Mouse (Mus musculus): ENCODE results near the gene Sfxn1. TPM values are rescaled to one million over a fixed set of nuclear protein-coding genes. Genes with fewer than 3 reads are reported as not detected.

The Sfxn1 gene
- polyA plus RNA-seq, 1 experiment from 2014 or later = 83.4 TPM

DNA sequence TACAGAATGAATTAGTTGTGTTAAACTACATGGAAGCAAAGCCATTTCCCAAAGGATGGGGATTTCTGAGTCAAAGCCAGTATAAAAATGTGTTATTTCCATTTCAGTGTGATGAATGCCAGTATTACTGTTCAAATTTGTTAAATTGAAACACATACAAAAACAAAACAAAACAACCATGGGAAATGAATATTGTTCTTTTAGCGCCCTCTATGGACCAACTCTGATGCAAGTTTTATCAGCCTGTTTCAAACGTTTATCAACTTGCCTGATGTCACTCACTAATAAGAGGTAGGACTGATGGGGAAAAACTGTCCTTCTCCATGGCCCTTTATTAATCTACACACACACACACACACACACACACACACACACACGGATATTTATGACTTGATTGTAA lies 8.4 kb upstream of the Sfxn1 start:
- 2% methylated on average over 3 of the region's 3 CpGs for WGBS
- Histone ChIP-seq H3K9ac (no peak overlapping the region), H3K4me3 (replicated peaks) (no peak overlapping the region), H3K9me3 (no peaks in the 10 kb centered on the region), H3K27me3 (peaks cover 38% of the 10 kb centered on the region), H3K4me1 (peaks cover 10% of the 10 kb centered on the region), H3K27ac (no peak overlapping the region), H3K4me2 (no peak overlapping the region), H3K36me3 (replicated peaks) (no peaks in the 10 kb centered on the region)
- ATAC-seq (ENCODE audit: low FRiP score) = no peak

DNA sequence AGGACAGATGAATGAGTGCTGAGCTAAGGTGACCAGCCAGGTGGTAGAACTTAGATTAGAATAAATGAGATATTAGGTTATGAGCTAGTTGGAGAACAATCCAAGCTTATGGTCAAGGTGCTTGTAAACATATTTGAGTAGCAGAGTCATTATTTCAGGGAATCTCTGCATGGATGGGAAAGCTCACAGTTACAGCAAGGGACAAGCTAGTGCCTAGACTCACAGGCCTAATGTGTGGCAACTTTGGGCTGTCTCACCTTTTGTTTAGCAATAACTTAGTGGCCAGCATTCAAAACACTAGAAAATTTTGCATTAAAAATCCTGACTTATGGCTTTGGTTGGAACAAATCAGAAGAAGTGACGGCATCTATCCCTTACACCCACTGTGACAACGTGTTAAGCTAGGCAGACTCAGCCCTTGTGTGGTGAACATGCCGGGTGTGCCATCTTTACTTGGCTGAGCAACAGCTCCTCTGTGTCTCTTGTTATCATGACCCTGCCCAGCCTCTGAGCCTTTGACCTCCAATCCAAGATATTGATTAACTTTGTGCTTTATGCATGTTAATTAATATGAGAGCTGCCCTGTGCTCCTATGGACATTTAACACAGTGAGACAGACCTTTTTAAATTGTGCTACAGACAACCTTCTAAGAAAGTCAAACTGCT lies 5.5 kb upstream of the Sfxn1 start:
- H3K4me1 ChIP-seq = peaks cover 13% of the 10 kb centered on the region

DNA sequence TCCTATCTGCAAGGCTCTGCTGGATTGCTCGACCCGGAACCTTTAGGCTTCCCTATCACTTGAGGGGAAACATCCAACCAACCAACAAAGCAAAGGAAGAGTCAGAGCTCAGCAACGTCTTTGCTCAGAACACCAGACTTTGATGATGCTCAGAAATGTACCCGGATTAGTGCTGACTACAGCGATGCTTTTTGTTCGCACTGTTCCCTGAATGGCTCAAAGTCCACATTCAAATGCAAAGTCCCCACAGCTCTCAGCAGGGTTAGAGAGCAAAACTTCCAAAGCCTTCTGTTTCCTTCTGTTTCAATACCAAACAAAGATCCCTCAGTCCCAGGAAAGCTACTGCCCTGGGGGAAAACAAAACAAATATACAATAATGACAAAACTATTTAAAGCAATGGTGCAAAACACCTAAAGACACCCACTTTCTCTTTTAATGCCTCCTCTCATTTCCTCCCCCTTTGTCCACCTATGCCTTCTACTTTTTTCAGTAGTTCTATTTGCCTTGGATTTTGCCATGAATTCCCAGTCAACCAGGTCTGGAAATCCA lies 4.0 kb upstream of the Sfxn1 start:
- ATAC-seq (ENCODE audit: low FRiP score) = no peak
- no peak overlapping the region for H3K9ac ChIP-seq
- H3K36me3 ChIP-seq (replicated peaks) = no peaks in the 10 kb centered on the region
- H3K4me3 ChIP-seq (replicated peaks) = no peak overlapping the region
- peaks cover 19% of the 10 kb centered on the region for H3K4me1 ChIP-seq
- H3K27me3 ChIP-seq = peaks cover 38% of the 10 kb centered on the region
- H3K4me2 ChIP-seq = no peak overlapping the region
- no peaks in the 10 kb centered on the region for H3K9me3 ChIP-seq
- 3% methylated on average over 6 of the region's 6 CpGs for WGBS
- H3K27ac ChIP-seq = peak overlapping the region; percentile 36; the same call in 1 of the 2 replicates

More for the DNA sequence above, 5.5 kb upstream of the Sfxn1 start:
- no peaks in the 10 kb centered on the region for H3K36me3 ChIP-seq (replicated peaks)
- no peak overlapping the region for H3K4me3 ChIP-seq (replicated peaks)
- H3K9me3 ChIP-seq = no peaks in the 10 kb centered on the region
- H3K9ac ChIP-seq = no peak overlapping the region
- ATAC-seq (ENCODE audit: low FRiP score) = no peak
- H3K27ac ChIP-seq = no peak overlapping the region
- peaks cover 38% of the 10 kb centered on the region for H3K27me3 ChIP-seq
- 83% methylated on average over 3 of the region's 3 CpGs for WGBS
- no peak overlapping the region for H3K4me2 ChIP-seq

DNA sequence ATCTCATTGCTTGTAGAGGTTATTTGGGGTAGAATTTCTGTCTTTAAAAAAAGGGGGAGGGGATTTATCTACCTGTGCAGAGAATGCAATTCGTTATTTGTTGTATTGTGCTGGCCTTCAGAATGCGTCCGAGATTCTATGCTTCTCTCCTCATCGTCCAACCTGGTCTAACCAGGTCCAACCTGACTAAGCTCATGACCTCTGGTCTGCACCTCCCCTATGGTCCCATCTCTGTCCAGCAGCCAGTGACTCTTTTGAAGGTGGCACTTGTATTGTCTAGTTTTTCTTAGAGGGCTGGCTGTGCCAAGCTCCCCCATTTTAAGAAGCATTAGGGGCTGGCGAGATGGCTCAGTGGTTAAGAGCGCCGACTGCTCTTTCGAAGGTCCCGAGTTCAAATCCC lies 658 bp upstream of the Sfxn1 start:
- no peak overlapping the region for H3K27ac ChIP-seq
- H3K4me3 ChIP-seq (replicated peaks) = no peak overlapping the region
- no peak overlapping the region for H3K4me2 ChIP-seq
- no peaks in the 10 kb centered on the region for H3K36me3 ChIP-seq (replicated peaks)
- WGBS = 95% methylated on average over 9 of the region's 9 CpGs
- peaks cover 17% of the 10 kb centered on the region for H3K27me3 ChIP-seq
- peaks cover 29% of the 10 kb centered on the region for H3K4me1 ChIP-seq
- H3K9ac ChIP-seq = no peak overlapping the region
- H3K9me3 ChIP-seq = no peaks in the 10 kb centered on the region
- ATAC-seq (ENCODE audit: low FRiP score) = no peak

DNA sequence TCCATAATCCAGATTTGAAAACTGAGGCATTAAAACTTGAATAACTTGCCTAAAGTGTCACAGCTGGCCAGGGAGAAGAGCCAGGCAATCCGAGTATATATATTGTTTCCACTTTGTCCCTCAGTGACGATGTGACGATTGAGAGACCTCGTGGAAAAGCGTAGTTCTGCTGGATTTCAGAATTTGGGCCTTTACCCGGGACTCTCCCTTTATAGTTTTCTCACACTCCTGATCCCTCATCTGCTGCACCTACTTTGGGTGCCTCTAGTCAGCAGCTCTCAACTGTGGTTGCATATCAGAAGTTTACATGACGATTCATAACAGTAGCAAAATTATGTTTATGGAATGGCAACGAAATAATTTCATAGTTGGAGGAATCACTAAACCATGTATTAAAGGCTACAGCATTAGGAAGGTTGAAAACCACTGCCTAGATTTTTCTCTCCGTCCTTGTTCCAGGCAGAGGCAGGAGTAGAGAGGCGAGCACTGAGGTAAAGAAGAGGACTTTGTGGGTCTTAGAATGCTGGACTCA lies 923 bp downstream of the Sfxn1 start:
- Histone ChIP-seq H3K36me3 (replicated peaks) (no peaks in the 10 kb centered on the region), H3K9ac (peak overlapping the region; percentile 78), H3K9me3 (no peaks in the 10 kb centered on the region), H3K27me3 (peaks cover 13% of the 10 kb centered on the region), H3K4me3 (replicated peaks) (peak overlapping the region; percentile 69), H3K4me2 (peak overlapping the region; percentile 64), H3K27ac (no peak overlapping the region), H3K4me1 (peaks cover 25% of the 10 kb centered on the region)
- ATAC-seq (ENCODE audit: low FRiP score) = no peak
- 37% methylated on average over 10 of the region's 10 CpGs for WGBS

DNA sequence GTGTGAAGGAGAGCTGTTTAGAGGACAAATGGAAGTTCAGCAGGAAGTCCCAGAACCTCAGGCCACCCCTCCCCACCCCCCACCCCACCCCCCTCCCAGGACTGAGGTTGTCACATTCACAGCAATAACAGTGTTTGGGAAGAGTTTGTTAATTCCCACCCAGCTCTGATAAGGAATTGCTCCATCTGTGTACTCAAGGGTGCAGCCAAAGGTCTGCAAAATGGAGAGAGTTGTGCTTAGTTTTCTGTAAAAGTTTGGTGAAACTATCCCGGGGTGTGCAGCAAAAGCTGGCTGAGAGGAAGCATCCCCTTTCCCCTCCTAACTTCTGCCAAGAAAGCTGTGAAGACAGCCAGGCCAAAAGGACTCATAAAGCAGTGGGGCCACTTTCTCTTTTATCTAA lies 1.4 kb downstream of the Sfxn1 start:
- Histone ChIP-seq H3K27ac (no peak overlapping the region), H3K9me3 (no peaks in the 10 kb centered on the region), H3K9ac (peak overlapping the region; percentile 78; the same call in 1 of the 2 replicates), H3K27me3 (peaks cover 11% of the 10 kb centered on the region), H3K4me3 (replicated peaks) (peak overlapping the region; percentile 69), H3K36me3 (replicated peaks) (no peaks in the 10 kb centered on the region), H3K4me1 (peaks cover 23% of the 10 kb centered on the region), H3K4me2 (peak overlapping the region; percentile 64)
- WGBS = 50% methylated on average over 1 of the region's 1 CpGs
- no peak for ATAC-seq (ENCODE audit: low FRiP score)

DNA sequence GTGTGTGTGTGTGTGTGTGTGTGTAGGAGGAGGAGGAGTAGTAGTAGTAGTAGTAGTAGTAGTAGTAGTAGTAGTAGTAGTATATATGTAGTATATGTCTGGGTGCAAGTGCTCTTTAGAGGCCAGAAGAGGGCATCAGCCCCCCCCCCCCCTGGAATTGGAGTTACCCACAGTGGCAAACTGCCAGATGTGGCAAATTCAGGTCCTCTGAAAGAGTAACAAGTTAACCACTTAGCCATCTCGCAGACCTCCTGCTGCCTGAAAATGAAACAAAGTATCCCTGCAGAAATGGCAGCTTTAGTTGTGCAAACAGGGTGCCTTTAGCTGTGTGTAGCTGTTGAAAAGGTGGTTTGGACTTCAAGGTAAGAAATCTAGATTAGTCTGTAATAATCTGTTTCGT lies 1.8 kb downstream of the Sfxn1 start:
- no peaks in the 10 kb centered on the region for H3K36me3 ChIP-seq (replicated peaks)
- no peaks in the 10 kb centered on the region for H3K9me3 ChIP-seq
- 68% methylated on average over 2 of the region's 2 CpGs for WGBS
- peak overlapping the region; percentile 64 for H3K4me2 ChIP-seq
- no peak overlapping the region for H3K4me3 ChIP-seq (replicated peaks)
- H3K4me1 ChIP-seq = peaks cover 20% of the 10 kb centered on the region
- ATAC-seq (ENCODE audit: low FRiP score) = no peak
- H3K27ac ChIP-seq = no peak overlapping the region
- H3K27me3 ChIP-seq = peaks cover 7% of the 10 kb centered on the region
- no peak overlapping the region for H3K9ac ChIP-seq

DNA sequence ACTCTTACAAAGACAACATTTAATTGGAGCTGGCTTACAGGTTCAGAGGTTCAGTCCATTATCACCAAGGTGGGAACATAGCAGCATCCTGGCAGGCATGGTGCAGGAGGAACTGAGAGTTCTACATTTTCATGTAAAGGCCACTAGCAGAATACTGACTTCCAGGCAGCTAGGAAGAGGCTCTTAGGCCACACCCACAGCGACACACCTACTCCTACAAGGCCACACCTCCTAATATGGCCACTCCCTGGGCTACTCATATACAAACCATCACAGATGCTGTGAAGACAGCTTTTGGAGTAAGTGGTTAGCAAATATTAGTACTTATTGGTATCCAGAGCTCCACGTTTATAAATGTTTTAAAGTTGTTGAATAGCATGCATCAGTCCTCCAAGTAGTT lies 3.7 kb downstream of the Sfxn1 start:
- 92% methylated on average over 2 of the region's 2 CpGs for WGBS
- no peaks in the 10 kb centered on the region for H3K9me3 ChIP-seq
- no peak overlapping the region for H3K9ac ChIP-seq
- H3K27ac ChIP-seq = no peak overlapping the region
- ATAC-seq (ENCODE audit: low FRiP score) = no peak
- H3K4me3 ChIP-seq (replicated peaks) = no peak overlapping the region
- H3K27me3 ChIP-seq = no peaks in the 10 kb centered on the region
- H3K36me3 ChIP-seq (replicated peaks) = no peaks in the 10 kb centered on the region
- no peak overlapping the region for H3K4me2 ChIP-seq
- H3K4me1 ChIP-seq = peaks cover 24% of the 10 kb centered on the region

DNA sequence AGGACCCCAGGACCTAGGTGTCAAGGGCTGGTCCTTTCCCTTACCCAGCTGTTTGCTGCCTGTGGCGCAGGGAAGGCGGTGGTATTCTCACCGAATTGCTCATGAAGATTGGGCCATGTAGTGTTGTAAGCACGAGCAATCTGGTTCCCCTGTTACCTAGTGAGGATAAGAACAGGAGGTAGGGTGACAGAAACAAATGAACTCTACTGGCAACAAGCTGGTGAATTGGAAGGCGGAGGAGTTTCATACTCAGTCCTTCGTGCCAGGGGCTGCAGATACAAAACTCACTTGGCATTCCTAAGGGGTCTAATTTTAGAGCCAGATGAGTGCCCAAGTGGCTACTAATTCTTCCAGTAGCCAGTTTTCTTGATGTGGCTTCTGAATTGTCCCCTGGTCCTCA lies 4.4 kb downstream of the Sfxn1 start:
- H3K4me3 ChIP-seq (replicated peaks) = no peak overlapping the region
- H3K9me3 ChIP-seq = no peaks in the 10 kb centered on the region
- no peaks in the 10 kb centered on the region for H3K36me3 ChIP-seq (replicated peaks)
- no peak overlapping the region for H3K9ac ChIP-seq
- no peak overlapping the region for H3K27ac ChIP-seq
- no peak overlapping the region for H3K4me2 ChIP-seq
- H3K27me3 ChIP-seq = no peaks in the 10 kb centered on the region
- H3K4me1 ChIP-seq = peaks cover 24% of the 10 kb centered on the region
- ATAC-seq (ENCODE audit: low FRiP score) = no peak
- 91% methylated on average over 6 of the region's 6 CpGs for WGBS

DNA sequence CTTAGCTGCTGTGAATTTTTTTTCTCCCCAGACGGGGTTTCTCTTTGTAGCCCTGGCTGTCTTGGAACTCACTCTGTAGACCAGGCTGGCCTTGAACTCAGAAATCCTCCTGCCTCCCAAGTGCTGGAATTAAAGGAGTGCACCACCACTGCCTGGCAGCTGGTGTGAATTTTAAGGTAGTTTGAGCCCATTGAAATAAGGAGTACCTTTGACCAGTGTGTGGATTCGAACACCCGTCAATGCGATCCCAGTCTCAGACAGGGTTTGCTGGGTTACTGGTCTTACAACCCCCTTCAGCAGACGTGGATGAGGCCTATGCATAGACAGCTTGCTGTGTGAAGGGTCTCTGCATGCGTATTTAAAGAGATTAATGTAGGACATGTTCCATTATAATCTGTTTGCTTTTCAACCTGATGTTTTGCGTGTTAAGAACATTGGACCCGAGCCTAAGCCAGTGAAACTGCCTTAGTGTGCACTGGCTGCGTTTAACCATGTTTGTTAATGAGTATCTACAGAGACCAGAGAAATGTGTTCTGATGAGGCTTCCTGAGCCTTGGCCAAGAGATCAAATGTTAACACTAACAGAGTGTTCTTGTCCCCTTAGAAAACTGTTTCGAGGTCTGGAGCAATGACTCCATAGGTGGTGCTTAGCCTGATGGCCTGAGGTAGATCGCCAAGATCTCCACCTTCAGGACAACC lies 5.2 kb downstream of the Sfxn1 start:
- Histone ChIP-seq H3K4me3 (replicated peaks) (no peak overlapping the region), H3K4me1 (peaks cover 24% of the 10 kb centered on the region), H3K27ac (no peak overlapping the region), H3K9me3 (no peaks in the 10 kb centered on the region), H3K36me3 (replicated peaks) (no peaks in the 10 kb centered on the region), H3K27me3 (no peaks in the 10 kb centered on the region), H3K4me2 (no peak overlapping the region), H3K9ac (no peak overlapping the region)
- no peak for ATAC-seq (ENCODE audit: low FRiP score)
- WGBS = 92% methylated on average over 11 of the region's 11 CpGs

DNA sequence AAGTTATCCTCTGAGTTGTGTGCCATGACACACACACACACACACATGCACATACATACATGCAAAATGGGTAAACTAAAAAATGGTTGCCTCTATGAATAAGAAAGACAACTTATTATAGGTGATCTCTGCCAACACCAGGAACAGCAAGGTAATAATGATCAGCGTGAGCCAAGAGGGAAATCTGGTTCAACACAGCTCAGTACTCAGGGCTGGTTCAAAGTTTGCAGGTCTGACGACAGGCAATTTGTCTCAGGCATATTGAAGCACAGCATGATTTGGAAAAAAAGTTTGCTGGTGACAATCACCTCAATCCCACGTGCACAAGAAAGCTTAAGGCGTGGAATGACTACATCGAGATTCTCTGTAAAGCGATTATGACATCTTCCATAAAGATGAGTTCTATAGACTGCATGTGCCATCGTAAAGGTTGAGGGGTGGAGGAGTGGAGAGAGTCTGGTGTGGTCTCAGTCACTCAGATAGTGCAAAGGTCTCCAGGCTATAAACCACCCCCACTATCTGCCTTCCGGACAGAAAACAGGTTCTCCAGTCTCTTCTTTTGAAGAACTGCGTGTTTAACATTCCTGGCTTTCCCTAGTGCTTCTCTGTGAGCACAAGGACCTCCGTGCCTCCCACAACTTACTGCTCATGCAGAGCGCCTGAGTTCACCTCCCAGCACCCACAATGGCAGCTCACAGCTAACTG lies 6.0 kb downstream of the Sfxn1 start:
- WGBS = 89% methylated on average over 11 of the region's 11 CpGs

More for the DNA sequence above, 6.0 kb downstream of the Sfxn1 start:
- Histone ChIP-seq H3K9ac (no peak overlapping the region), H3K9me3 (no peaks in the 10 kb centered on the region), H3K27me3 (no peaks in the 10 kb centered on the region), H3K4me2 (no peak overlapping the region), H3K36me3 (replicated peaks) (no peaks in the 10 kb centered on the region), H3K4me1 (peaks cover 18% of the 10 kb centered on the region), H3K27ac (no peak overlapping the region), H3K4me3 (replicated peaks) (no peak overlapping the region)
- no peak for ATAC-seq (ENCODE audit: low FRiP score)

All from forebrain, embryonic 12.5 days (tissue).